In the genomic region with DNA sequence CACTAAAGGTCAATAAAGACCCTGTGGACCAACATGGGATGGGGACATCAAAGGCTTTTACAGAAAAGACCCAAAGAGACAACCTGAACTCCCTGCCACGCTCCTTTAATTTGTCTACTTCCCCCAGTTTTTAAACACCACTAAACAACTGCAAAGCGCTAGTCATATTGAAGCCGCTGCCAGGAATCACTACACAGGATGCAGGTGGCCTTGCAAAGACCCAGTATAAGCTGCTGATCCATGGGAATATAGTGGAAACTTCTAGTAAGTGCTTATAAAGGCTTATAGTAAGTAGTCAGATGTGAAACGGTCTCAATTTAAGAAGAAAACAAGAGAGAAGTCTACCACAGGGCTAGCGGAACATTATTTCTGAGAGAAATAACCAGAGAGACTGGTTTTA, we compare ENCODE assay signal across 11 mouse cellular contexts. TPM values are rescaled to one million over a fixed set of nuclear protein-coding genes. Genes with fewer than 3 reads are reported as not detected.
DNase-seq lines count a peak whose midpoint lies in the region; ATAC-seq lines count a peak whose summit lies in the region.
"Had no signal": no experiment of that assay in that cellular context is flagged by ENCODE, and none has a peak within 500 bp of the region (broad histone marks: within the 10 kb centered on the region; RNA-seq: fewer than 3 reads in every experiment).

No protein-coding gene starts in this region.

- no peak overlapping the region for H3K4me3 ChIP-seq in embryonic facial prominence, embryonic 12.5 days
- H3K4me3 ChIP-seq in embryonic facial prominence, embryonic 10.5 days = no peak overlapping the region
- no peak overlapping the region for H3K4me3 ChIP-seq in hindbrain, embryonic 12.5 days
- H3K4me3 ChIP-seq in hindbrain, embryonic 11.5 days (ENCODE audit: low read depth, low read length) = no peak overlapping the region
- H3K4me3 ChIP-seq in lung, embryonic 16.5 days (ENCODE audit: low read length) = no peak overlapping the region
- no peak overlapping the region for H3K4me3 ChIP-seq in stomach, embryonic 15.5 days (replicated peaks)

- no peak for ATAC-seq in embryonic facial prominence, embryonic 12.5 days (ENCODE audit: insufficient number of reproducible peaks, insufficient read depth, low FRiP score, low TSS enrichment)
- no peak for ATAC-seq in hindbrain, embryonic 12.5 days (ENCODE audit: low FRiP score)
- ATAC-seq in hindbrain, embryonic 11.5 days (ENCODE audit: low FRiP score) = no peak
- no peak for ATAC-seq in lung, embryonic 16.5 days (ENCODE audit: low read depth)
- no peak for ATAC-seq in stomach, embryonic 15.5 days (ENCODE audit: insufficient read depth, low FRiP score, low read depth)

- H3K27ac ChIP-seq in embryonic facial prominence, embryonic 12.5 days = no peak overlapping the region
- no peak overlapping the region for H3K27ac ChIP-seq in embryonic facial prominence, embryonic 10.5 days (replicated peaks)
- no peak overlapping the region for H3K27ac ChIP-seq in hindbrain, embryonic 12.5 days
- no peak overlapping the region for H3K27ac ChIP-seq in hindbrain, embryonic 11.5 days (ENCODE audit: low read depth, low read length)
- H3K27ac ChIP-seq in lung, embryonic 16.5 days (ENCODE audit: low read length) = no peak overlapping the region
- no peak overlapping the region for H3K27ac ChIP-seq in stomach, embryonic 15.5 days
- H3K27ac ChIP-seq: liver, embryonic 15.5 days had no signal

- no peaks in the 10 kb centered on the region for H3K27me3 ChIP-seq in embryonic facial prominence, embryonic 12.5 days
- H3K27me3 ChIP-seq in embryonic facial prominence, embryonic 10.5 days (replicated peaks; ENCODE audit: low read depth, poor library complexity, severe bottlenecking) = no peaks in the 10 kb centered on the region
- H3K27me3 ChIP-seq in hindbrain, embryonic 12.5 days = peaks cover 7% of the 10 kb centered on the region
- H3K27me3 ChIP-seq in hindbrain, embryonic 11.5 days (ENCODE audit: control insufficient read depth, insufficient read depth, low read length) = no peaks in the 10 kb centered on the region
- H3K27me3 ChIP-seq in lung, embryonic 16.5 days (ENCODE audit: control insufficient read depth, insufficient read depth, low read depth, low read length) = no peaks in the 10 kb centered on the region
- no peaks in the 10 kb centered on the region for H3K27me3 ChIP-seq in stomach, embryonic 15.5 days (replicated peaks)

- WGBS in embryonic facial prominence, embryonic 12.5 days = 66% methylated on average over 5 of the region's 5 CpGs
- 71% methylated on average over 5 of the region's 5 CpGs for WGBS in embryonic facial prominence, embryonic 10.5 days
- WGBS in hindbrain, embryonic 12.5 days = 81% methylated on average over 5 of the region's 5 CpGs
- 84% methylated on average over 5 of the region's 5 CpGs for WGBS in hindbrain, embryonic 11.5 days
- 66% methylated on average over 5 of the region's 5 CpGs for WGBS in lung, embryonic 16.5 days
- WGBS in stomach, embryonic 15.5 days = 60% methylated on average over 5 of the region's 5 CpGs

- H3K36me3 ChIP-seq in embryonic facial prominence, embryonic 12.5 days = no peaks in the 10 kb centered on the region
- no peaks in the 10 kb centered on the region for H3K36me3 ChIP-seq in embryonic facial prominence, embryonic 10.5 days (replicated peaks)
- H3K36me3 ChIP-seq in hindbrain, embryonic 12.5 days = no peaks in the 10 kb centered on the region
- H3K36me3 ChIP-seq in hindbrain, embryonic 11.5 days (ENCODE audit: control insufficient read depth, insufficient read depth, low read length) = no peaks in the 10 kb centered on the region
- H3K36me3 ChIP-seq in lung, embryonic 16.5 days (ENCODE audit: control insufficient read depth, insufficient read depth, low read length) = no peaks in the 10 kb centered on the region
- H3K36me3 ChIP-seq in stomach, embryonic 15.5 days = no peaks in the 10 kb centered on the region
- H3K36me3 ChIP-seq: G1E; liver, embryonic 15.5 days had no signal

- 0 out of 2 replicates have a peak, but pooled peaks cover 4% of the 10 kb centered on the region for H3K4me1 ChIP-seq in embryonic facial prominence, embryonic 12.5 days
- peaks cover 22% of the 10 kb centered on the region for H3K4me1 ChIP-seq in embryonic facial prominence, embryonic 10.5 days
- H3K4me1 ChIP-seq in hindbrain, embryonic 12.5 days = peaks cover 6% of the 10 kb centered on the region; the same call in 1 of the 2 replicates
- H3K4me1 ChIP-seq in hindbrain, embryonic 11.5 days (replicated peaks; ENCODE audit: control insufficient read depth, insufficient read depth, low read length) = no peaks in the 10 kb centered on the region
- peaks cover 6% of the 10 kb centered on the region; the same call in 1 of the 2 replicates for H3K4me1 ChIP-seq in lung, embryonic 16.5 days (replicated peaks; ENCODE audit: control insufficient read depth, insufficient read depth, low read length)
- H3K4me1 ChIP-seq in stomach, embryonic 15.5 days = 0 out of 2 replicates have a peak, but pooled peaks cover 2% of the 10 kb centered on the region

- H3K9ac ChIP-seq in embryonic facial prominence, embryonic 12.5 days = no peak overlapping the region
- H3K9ac ChIP-seq in hindbrain, embryonic 12.5 days = no peak overlapping the region
- no peak overlapping the region for H3K9ac ChIP-seq in hindbrain, embryonic 11.5 days (ENCODE audit: low read depth, low read length)
- no peak overlapping the region for H3K9ac ChIP-seq in lung, embryonic 16.5 days (ENCODE audit: low read length)
- H3K9ac ChIP-seq in stomach, embryonic 15.5 days = no peak overlapping the region

- DNase-seq in embryonic facial prominence, embryonic 10.5 days (ENCODE audit: low spot score) = no peak
- no peak for DNase-seq in hindbrain, embryonic 11.5 days (ENCODE audit: low spot score)
- no peak for DNase-seq in lung, postnatal 25 days (ENCODE audit: low spot score)
- no peak for DNase-seq in left cerebral cortex, adult 9 months (ENCODE audit: low spot score in 2 of 2)
- DNase-seq: spleen, adult 18-20 months had no signal

- no peaks in the 10 kb centered on the region for H3K9me3 ChIP-seq in embryonic facial prominence, embryonic 12.5 days
- no peaks in the 10 kb centered on the region for H3K9me3 ChIP-seq in embryonic facial prominence, embryonic 10.5 days
- no peaks in the 10 kb centered on the region for H3K9me3 ChIP-seq in hindbrain, embryonic 12.5 days (replicated peaks)
- H3K9me3 ChIP-seq in hindbrain, embryonic 11.5 days (ENCODE audit: control insufficient read depth, low read length) = no peaks in the 10 kb centered on the region
- no peaks in the 10 kb centered on the region for H3K9me3 ChIP-seq in lung, embryonic 16.5 days (ENCODE audit: control insufficient read depth, low read length)
- H3K9me3 ChIP-seq in stomach, embryonic 15.5 days = no peaks in the 10 kb centered on the region
- H3K9me3 ChIP-seq: liver, embryonic 15.5 days had no signal

- peak overlapping the region; percentile 78 for H3K4me2 ChIP-seq in embryonic facial prominence, embryonic 12.5 days (replicated peaks)
- peak overlapping the region; percentile 87; the same call in 1 of the 2 replicates for H3K4me2 ChIP-seq in hindbrain, embryonic 12.5 days (replicated peaks)
- no peak overlapping the region for H3K4me2 ChIP-seq in hindbrain, embryonic 11.5 days (replicated peaks; ENCODE audit: low read depth, low read length)
- H3K4me2 ChIP-seq in lung, embryonic 16.5 days (ENCODE audit: low read depth, low read length) = peak overlapping the region; percentile 85
- peak overlapping the region; percentile 79; the same call in 1 of the 2 replicates for H3K4me2 ChIP-seq in stomach, embryonic 15.5 days

RNA-seq across cellular contexts. Expression of a gene that starts 42.9 kb away (rescaled TPM):
- polyA plus RNA-seq in embryonic facial prominence, embryonic 12.5 days (2016; fragmentation: Nextera tagmentation; extraction: Ambion mirVana) = 7.6 and 8.5 TPM in 2 replicates
- polyA plus RNA-seq in embryonic facial prominence, embryonic 10.5 days (2016; fragmentation: Nextera tagmentation; extraction: Ambion mirVana) = 4.2 and 4.6 TPM in 2 replicates
- polyA plus RNA-seq in hindbrain, embryonic 12.5 days (2016; fragmentation: Nextera tagmentation; extraction: Ambion mirVana) = 6.5 and 7.3 TPM in 2 replicates
- 4.1 and 4.3 TPM in 2 replicates for polyA plus RNA-seq in hindbrain, embryonic 11.5 days (2014; fragmentation: Nextera tagmentation; extraction: Ambion mirVana)
- 20.6 and 21.4 TPM in 2 replicates for polyA plus RNA-seq in lung, embryonic 16.5 days (2015; fragmentation: Nextera tagmentation; extraction: Ambion mirVana)
- polyA plus RNA-seq in stomach, embryonic 15.5 days (2015; fragmentation: Nextera tagmentation; extraction: Ambion mirVana) = 17.8 and 21.7 TPM in 2 replicates
- polyA plus RNA-seq: G1E had no signal
